Mouse (Mus musculus) hindbrain, postnatal 0 days (tissue): Measurements from ENCODE around the gene Cryzl1. TPM values are rescaled to one million over a fixed set of nuclear protein-coding genes. Genes with fewer than 3 reads are reported as not detected.
"Not testable (repeated sequence)": the region's sequence is repeated elsewhere in the genome, so short reads cannot be mapped to it uniquely, and the experiment has no call there.

Source experiments
- ATAC-seq: fragments of 200-750 bp; cut with Nextera tagmentation; 2 replicates; pipeline ENCODE4 v1.8.0; 2017; ENCODE audit warnings: mild to moderate bottlenecking, moderate TSS enrichment, moderate library complexity
- DNase-seq: peaks from one replicate; pipeline ENCODE4 v3.0.0-alpha.2; 2015; ENCODE audit warnings: low spot score
- H3K27ac ChIP-seq: fragments of 300-500 bp; sonication (generic); 2 replicates; pipeline ENCODE4 v1.5.1; 2014; ENCODE audit warnings: mild to moderate bottlenecking
- H3K27me3 ChIP-seq: fragments of 300-500 bp; sonication (generic); 2 replicates; pipeline ENCODE4 v1.6.1; 2014; ENCODE audit warnings: low read length, mixed read lengths; ENCODE audit not compliant: insufficient read depth
- H3K36me3 ChIP-seq: fragments of 300-500 bp; sonication (generic); 2 replicates; pipeline ENCODE4 v1.6.1; 2014; ENCODE audit warnings: low read length, mixed read lengths; ENCODE audit not compliant: insufficient read depth
- H3K4me1 ChIP-seq: fragments of 300-500 bp; sonication (generic); 2 replicates; pipeline ENCODE4 v1.6.1; 2014; ENCODE audit warnings: antibody characterized with exemption, low read length, mixed read lengths; ENCODE audit not compliant: insufficient read depth
- H3K4me2 ChIP-seq: fragments of 300-500 bp; sonication (generic); 2 replicates; pipeline ENCODE4 v1.6.1; 2014; ENCODE audit warnings: low read depth, mild to moderate bottlenecking, low read length, moderate library complexity, mixed read lengths
- H3K4me3 ChIP-seq: fragments of 300-500 bp; sonication (generic); 2 replicates; pipeline ENCODE4 v1.5.1; 2014; ENCODE audit warnings: low read length
- H3K9ac ChIP-seq: fragments of 300-500 bp; sonication (generic); replicated peaks from 2 replicates; pipeline ENCODE4 v1.6.1; 2014; ENCODE audit warnings: mild to moderate bottlenecking, low read length, moderate library complexity, mixed read lengths
- H3K9me3 ChIP-seq: fragments of 300-500 bp; sonication (generic); 2 replicates; pipeline ENCODE4 v1.6.1; 2016; ENCODE audit warnings: low read length, mixed read lengths
- CTCF ChIP-seq: IDR thresholded peaks from 2 replicates; pipeline ENCODE4 v1.5.1; 2016; ENCODE audit warnings: antibody characterized with exemption, control low read depth, low read depth
- WGBS: fragments of 180-500 bp; shearing (Covaris S2); extraction: QIAGEN DNeasy Blood & Tissue Kit; methylation state at CpG from one replicate; pipeline ENCODE4 v1.1.7; 2014; 5-methylcytosine and 5-hydroxymethylcytosine counted together
- polyA plus RNA-seq: library from polyadenylated mRNA; unstranded; fragments of >200 nt; fragmentation: Nextera tagmentation; extraction: Ambion mirVana; gene quantifications from 2 replicates; pipeline ENCODE4 v1.2.1, GENCODE M21; 2015
- total RNA-seq: library from RNA; depleted of rRNA; stranded (reverse); fragments of >200 nt; gene quantifications from 2 replicates; pipeline ENCODE4 v1.2.3, GENCODE M21; 2014

Gene Cryzl1
- total and polyA plus RNA-seq, 2 experiments from 2014 or later: 67.3 to 101 TPM

DNA sequence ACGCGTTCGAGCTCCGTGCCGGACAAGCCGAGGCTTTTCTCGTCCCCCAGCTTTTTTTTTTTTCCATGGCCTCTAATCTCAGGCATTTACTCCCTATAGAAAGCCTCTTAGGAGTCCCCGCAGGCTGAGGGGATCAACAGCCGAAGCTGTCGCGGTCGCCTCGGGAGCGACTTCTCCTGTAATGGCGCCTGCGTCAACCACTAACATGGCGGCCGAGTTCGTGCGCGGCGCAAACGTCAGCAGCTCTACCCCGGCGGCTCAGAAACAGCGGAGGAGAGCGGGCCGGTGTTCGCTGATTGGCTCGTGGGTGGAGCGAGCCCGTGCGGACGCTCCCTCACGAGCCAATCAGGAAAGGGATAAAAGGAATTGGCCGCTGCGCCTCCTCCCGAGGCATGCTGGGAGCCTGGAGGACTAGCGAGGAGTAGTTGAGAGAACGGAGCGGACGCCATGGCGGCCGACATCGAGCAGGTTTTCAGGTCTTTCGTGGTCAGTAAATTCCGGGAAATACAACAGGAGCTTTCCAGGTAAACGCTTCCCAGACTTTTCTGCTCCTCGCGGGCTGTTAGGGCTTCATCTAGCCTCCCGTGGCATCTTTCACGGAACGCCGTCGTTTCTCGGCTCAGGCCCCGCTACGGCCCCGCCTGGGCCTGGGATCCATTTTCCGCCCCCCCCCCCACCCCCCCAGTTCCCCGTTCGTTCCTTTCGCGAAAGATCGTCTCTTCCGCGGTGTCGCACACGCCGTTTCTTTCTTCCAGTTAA lies 81.1 kb downstream of the Cryzl1 start, which contains the start of gene Son:
Gene Son, plus strand, starts transcription at position 46 of the 759 bp plus-strand sequence.
- H3K36me3 ChIP-seq: peaks cover 12% of the 10 kb centered on the region
- ATAC-seq: peak; percentile 96
- H3K4me3 ChIP-seq: peak within 1 kb of the TSS; percentile 81
- peak within 1 kb of the TSS; percentile 74 for H3K9ac ChIP-seq
- peak; percentile 20; the same call in 1 of the 2 replicates for TF ChIP-seq CTCF
- no peaks in the 10 kb centered on the region for H3K9me3 ChIP-seq
- peak within 1 kb of the TSS; percentile 76 for H3K4me2 ChIP-seq
- DNase-seq: peak; percentile 99
- H3K4me1 ChIP-seq: peaks cover 7% of the 10 kb centered on the region; the same call in 1 of the 2 replicates
- under 1% methylated on average over 68 of the region's 70 CpGs for WGBS
- peak within 1 kb of the TSS; percentile 97 for H3K27ac ChIP-seq
- H3K27me3 ChIP-seq: no peaks in the 10 kb centered on the region

DNA sequence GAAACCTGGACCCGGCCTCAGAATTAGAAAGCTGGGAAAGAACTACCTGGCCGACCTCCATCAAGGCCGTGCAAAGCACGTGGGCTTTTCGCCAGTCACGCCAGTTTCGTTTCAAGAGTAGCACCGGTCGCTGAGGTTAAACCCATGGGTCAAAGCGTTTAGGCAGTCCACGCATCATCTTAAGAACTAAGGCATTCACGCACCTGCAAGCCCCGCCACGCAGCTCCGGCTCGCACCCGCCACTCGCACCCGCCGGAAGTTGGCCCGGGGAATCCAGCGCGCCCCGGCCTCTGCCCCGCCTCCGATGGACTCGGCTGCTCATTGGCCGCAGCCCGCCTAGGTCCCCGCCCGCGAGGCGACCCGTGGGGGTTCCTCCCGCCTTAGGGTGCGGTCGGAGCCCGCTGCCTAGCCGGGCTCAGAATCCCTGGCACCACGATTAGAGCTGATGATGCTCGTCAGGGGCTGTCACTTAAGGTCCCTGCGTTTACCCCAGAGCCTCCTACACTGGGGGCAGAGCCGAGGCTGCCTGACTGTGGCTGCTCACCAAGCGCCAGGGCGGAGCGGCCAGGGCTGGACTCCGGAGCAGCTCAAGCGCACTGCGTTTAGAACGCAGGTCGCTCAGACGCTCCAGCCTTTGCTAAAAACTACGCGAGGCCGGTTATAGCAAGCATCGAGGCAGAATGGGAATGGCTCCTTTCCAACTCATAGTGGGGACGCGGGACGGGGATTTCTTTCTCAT lies 81.9 kb downstream of the Cryzl1 start, which contains the start of gene Gart:
Gene Gart, minus strand, starts transcription at position 272 of the 739 bp plus-strand sequence.
- Histone ChIP-seq H3K9me3 (no peaks in the 10 kb centered on the region), H3K4me1 (peaks cover 7% of the 10 kb centered on the region; the same call in 1 of the 2 replicates), H3K36me3 (peaks cover 5% of the 10 kb centered on the region), H3K27ac (peak within 1 kb of the TSS; percentile 97), H3K9ac (peak within 1 kb of the TSS; percentile 74), H3K4me3 (peak within 1 kb of the TSS; percentile 81), H3K27me3 (no peaks in the 10 kb centered on the region), H3K4me2 (peak within 1 kb of the TSS; percentile 76)
- peak; percentile 88 for ATAC-seq
- under 1% methylated on average over 53 of the region's 59 CpGs for WGBS
- peak; percentile 95 for DNase-seq
- TF ChIP-seq CTCF: no peak

DNA sequence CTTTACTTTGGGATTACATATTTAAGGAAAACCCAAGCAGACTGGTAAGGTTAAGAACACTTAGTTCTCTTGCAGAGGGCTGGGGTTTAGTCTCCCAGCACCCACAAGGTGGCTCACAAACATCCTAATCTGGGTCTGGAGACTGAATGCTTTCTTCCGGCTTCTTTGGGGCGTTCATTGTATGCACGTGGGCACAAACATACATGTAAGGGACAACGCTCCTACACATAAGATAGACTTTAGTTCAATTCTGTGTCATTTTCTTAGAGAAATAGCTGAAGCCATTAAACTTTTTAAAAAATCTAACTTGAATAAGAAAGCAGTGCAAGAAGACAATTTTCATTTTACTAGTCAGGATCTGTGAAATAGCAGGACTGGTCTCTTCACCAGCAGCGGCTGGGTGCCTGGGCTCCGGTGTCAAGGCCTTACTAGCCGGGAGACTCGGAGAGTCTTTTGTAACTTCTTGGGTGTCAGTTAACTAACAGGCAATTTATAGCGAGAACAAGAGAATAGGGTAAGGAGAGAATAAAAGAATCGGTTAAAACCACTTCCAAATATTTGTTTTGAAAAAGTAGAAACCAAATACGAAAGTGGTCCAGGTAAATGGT lies 82.7 kb downstream of the Cryzl1 start:
- Histone ChIP-seq H3K9ac (peak overlapping the region; percentile 74), H3K4me3 (peak overlapping the region; percentile 81), H3K27ac (peak overlapping the region; percentile 97; the same call in 1 of the 2 replicates), H3K27me3 (no peaks in the 10 kb centered on the region), H3K9me3 (no peaks in the 10 kb centered on the region), H3K36me3 (no peaks in the 10 kb centered on the region; the same call in 1 of the 2 replicates), H3K4me2 (peak overlapping the region; percentile 76), H3K4me1 (peaks cover 7% of the 10 kb centered on the region; the same call in 1 of the 2 replicates)
- DNase-seq: peak; percentile 20
- ATAC-seq: no peak
- WGBS: under 1% methylated on average over 11 of the region's 11 CpGs
- TF ChIP-seq CTCF: peak; percentile 16; the same call in 1 of the 2 replicates

- ATAC-seq, H3K27ac ChIP-seq, H3K27me3 ChIP-seq, H3K4me2 ChIP-seq, H3K9me3 ChIP-seq, H3K4me1 ChIP-seq, DNase-seq, H3K4me3 ChIP-seq, H3K36me3 ChIP-seq, H3K9ac ChIP-seq: not testable (repeated sequence)
- no CpG with 5 or more reads among the region's 2 CpGs for WGBS
Measured at GRCm38 (mm10) chr16:91645420-91645819, 83.4 kb downstream of the Cryzl1 start.

- TF ChIP-seq CTCF: no peak
- 87% methylated on average over 2 of the region's 2 CpGs for WGBS
- peaks cover 4% of the 10 kb centered on the region; the same call in 1 of the 2 replicates for H3K36me3 ChIP-seq
- no peak overlapping the region for H3K9ac ChIP-seq
- H3K4me3 ChIP-seq: no peak overlapping the region
- H3K4me1 ChIP-seq: peaks cover 4% of the 10 kb centered on the region; the same call in 1 of the 2 replicates
- no peaks in the 10 kb centered on the region for H3K9me3 ChIP-seq
- no peak overlapping the region for H3K4me2 ChIP-seq
- H3K27ac ChIP-seq: no peak overlapping the region
- no peak for DNase-seq
- no peak for ATAC-seq
- H3K27me3 ChIP-seq: no peaks in the 10 kb centered on the region
Measured at GRCm38 (mm10) chr16:91644901-91645300, 83.9 kb downstream of the Cryzl1 start.

GRCm38 (mm10) chr16:91640171-91640570 lies 88.6 kb downstream of the Cryzl1 start:
- no peak overlapping the region for H3K9ac ChIP-seq
- no peak for ATAC-seq
- no peak overlapping the region for H3K27ac ChIP-seq
- no peak overlapping the region for H3K4me3 ChIP-seq
- no peaks in the 10 kb centered on the region for H3K27me3 ChIP-seq
- peaks cover 38% of the 10 kb centered on the region for H3K36me3 ChIP-seq
- H3K4me2 ChIP-seq: no peak overlapping the region
- H3K4me1 ChIP-seq: no peaks in the 10 kb centered on the region
- TF ChIP-seq CTCF: no peak
- WGBS: 98% methylated on average over 8 of the region's 8 CpGs
- H3K9me3 ChIP-seq: no peaks in the 10 kb centered on the region
- no peak for DNase-seq
